Mouse (Mus musculus): ENCODE measurements around the gene Odf3. TPM values are rescaled to one million over a fixed set of nuclear protein-coding genes. Genes with fewer than 3 reads are reported as not detected.

The Odf3 gene
- total and polyA plus RNA-seq, 3 experiments: not detected

- TF ChIP-seq SIN3A (IDR thresholded peaks at IDR 0.05; ENCODE audit: low read length): no peak
- no peak for DNase-seq (ENCODE audit: extremely low read depth)
- H3K27ac ChIP-seq (ENCODE audit: insufficient read depth, low read depth): no peak overlapping the region
- H3K79me2 ChIP-seq (replicated peaks; ENCODE audit: control insufficient read depth, extremely low read depth, insufficient read depth, poor library complexity, severe bottlenecking): peaks cover 25% of the 10 kb centered on the region
- H3K9ac ChIP-seq (ENCODE audit: insufficient read depth, low read depth): no peak overlapping the region
- no peak overlapping the region for H3K4me3 ChIP-seq (replicated peaks in 1 of 3; ENCODE audit: low read depth in 2 of 3, low read length in 2 of 3, poor library complexity in 1 of 3)
- H3K27me3 ChIP-seq (replicated peaks): no peaks in the 10 kb centered on the region
- peaks cover 17 to 24% of the 10 kb centered on the region in 2 experiments for H3K4me1 ChIP-seq (ENCODE audit: control insufficient read depth in 1 of 2, insufficient read depth in 2 of 2)
- H3K4me2 ChIP-seq (ENCODE audit: insufficient read depth, low read depth, poor library complexity, severe bottlenecking): no peak overlapping the region
- H3K9me3 ChIP-seq (replicated peaks; ENCODE audit: low read length): no peaks in the 10 kb centered on the region
- in situ Hi-C loops (cut with MboI; ENCODE audit: low pct_ligation_motif_present, low pct_unique_long_range_greater_than_20kb, low sequenced_read_pairs): no loop called here
- H3K36me3 ChIP-seq (replicated peaks in 1 of 2; ENCODE audit: control insufficient read depth in 1 of 2, insufficient read depth in 1 of 2, low read length in 1 of 2): peaks cover 65 to 75% of the 10 kb centered on the region in 2 experiments
- dilution Hi-C loops (cut with MboI; ENCODE audit: extremely low pct_ligation_motif_present, extremely low pct_unique_long_range_greater_than_20kb, low sequenced_read_pairs): no loop called here
Observed at GRCm38 (mm10) chr7:140860728-140861127, 13.1 kb downstream of the Odf3 start.

DNA sequence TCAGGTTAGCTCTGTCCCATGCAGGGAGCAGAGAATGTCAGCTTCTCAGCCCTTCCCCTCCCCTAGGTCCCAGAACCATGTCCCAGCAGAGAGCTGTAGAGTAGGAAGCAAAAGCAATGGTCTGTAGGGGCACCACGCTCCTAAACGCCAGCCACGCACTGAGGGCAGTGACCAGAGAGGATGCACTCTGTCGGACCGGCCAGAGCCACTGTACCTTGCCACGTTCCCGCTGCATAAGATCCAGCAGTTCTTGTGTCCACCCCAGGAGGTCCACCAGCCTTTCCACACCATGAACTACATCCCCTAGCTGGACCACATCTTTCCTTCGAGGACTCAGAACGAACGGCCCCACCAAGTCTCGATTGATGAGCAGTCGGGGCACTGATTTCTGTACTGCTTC is 17.2 kb downstream of the Odf3 start:
- Histone ChIP-seq H3K27ac (ENCODE audit: insufficient read depth, low read depth) (no peak overlapping the region), H3K9me3 (replicated peaks; ENCODE audit: low read length) (no peaks in the 10 kb centered on the region), H3K9ac (ENCODE audit: insufficient read depth, low read depth) (no peak overlapping the region), H3K79me2 (replicated peaks; ENCODE audit: control insufficient read depth, extremely low read depth, insufficient read depth, poor library complexity, severe bottlenecking) (peaks cover 5% of the 10 kb centered on the region; the same call in 1 of the 2 replicates), H3K36me3 (replicated peaks in 1 of 2; ENCODE audit: control insufficient read depth in 1 of 2, insufficient read depth in 1 of 2, low read length in 1 of 2) (peaks cover 71 to 94% of the 10 kb centered on the region in 2 experiments), H3K4me1 (ENCODE audit: control insufficient read depth in 1 of 2, insufficient read depth in 2 of 2) (peaks cover 4 to 6% of the 10 kb centered on the region in 2 experiments; a peak in 3 of 4 replicates), H3K27me3 (replicated peaks) (no peaks in the 10 kb centered on the region), H3K4me3 (replicated peaks in 1 of 3; ENCODE audit: low read depth in 2 of 3, low read length in 2 of 3, poor library complexity in 1 of 3) (no peak overlapping the region), H3K4me2 (ENCODE audit: insufficient read depth, low read depth, poor library complexity, severe bottlenecking) (no peak overlapping the region)
- DNase-seq (ENCODE audit: extremely low read depth): no peak
- dilution Hi-C loops (cut with MboI; ENCODE audit: extremely low pct_ligation_motif_present, extremely low pct_unique_long_range_greater_than_20kb, low sequenced_read_pairs): no loop called here
- in situ Hi-C loops (cut with MboI; ENCODE audit: low pct_ligation_motif_present, low pct_unique_long_range_greater_than_20kb, low sequenced_read_pairs): no loop called here
- no peak for TF ChIP-seq KAT2A (IDR thresholded peaks at IDR 0.05; ENCODE audit: insufficient replicate concordance, low read length)
- TF ChIP-seq CHD2 (IDR thresholded peaks at IDR 0.05; ENCODE audit: low read length): no peak
- TF ChIP-seq IRF4 (IDR thresholded peaks at IDR 0.05; ENCODE audit: low read depth, low read length): no peak
- TF ChIP-seq TCF12 (IDR thresholded peaks at IDR 0.05; ENCODE audit: low read depth, low read length): no peak
- TF ChIP-seq SMC3 (IDR thresholded peaks at IDR 0.05; ENCODE audit: low read depth, low read length): no peak

GRCm38 (mm10) chr7:140874224-140874623 is 26.6 kb downstream of the Odf3 start:
- dilution Hi-C loops (cut with MboI; ENCODE audit: extremely low pct_ligation_motif_present, extremely low pct_unique_long_range_greater_than_20kb, low sequenced_read_pairs): no loop called here
- Histone ChIP-seq H3K27ac (ENCODE audit: insufficient read depth, low read depth) (no peak overlapping the region), H3K4me1 (ENCODE audit: control insufficient read depth in 1 of 2, insufficient read depth in 2 of 2) (peaks cover 21 to 44% of the 10 kb centered on the region in 2 experiments), H3K9ac (ENCODE audit: insufficient read depth, low read depth) (no peak overlapping the region), H3K79me2 (replicated peaks; ENCODE audit: control insufficient read depth, extremely low read depth, insufficient read depth, poor library complexity, severe bottlenecking) (no peaks in the 10 kb centered on the region; the same call in 1 of the 2 replicates), H3K4me3 (replicated peaks in 1 of 3; ENCODE audit: low read depth in 2 of 3, low read length in 2 of 3, poor library complexity in 1 of 3) (no peak overlapping the region), H3K4me2 (ENCODE audit: insufficient read depth, low read depth, poor library complexity, severe bottlenecking) (no peak overlapping the region), H3K9me3 (replicated peaks; ENCODE audit: low read length) (no peaks in the 10 kb centered on the region), H3K27me3 (replicated peaks) (no peaks in the 10 kb centered on the region), H3K36me3 (replicated peaks in 1 of 2; ENCODE audit: control insufficient read depth in 1 of 2, insufficient read depth in 1 of 2, low read length in 1 of 2) (peaks cover 30 to 76% of the 10 kb centered on the region in 2 experiments)
- in situ Hi-C loops (cut with MboI; ENCODE audit: low pct_ligation_motif_present, low pct_unique_long_range_greater_than_20kb, low sequenced_read_pairs): no loop called here
- TF ChIP-seq ZC3H11A (IDR thresholded peaks at IDR 0.05; ENCODE audit: low read depth, low read length) (no peak), MEF2A (IDR thresholded peaks at IDR 0.05; ENCODE audit: borderline replicate concordance, low read depth, low read length) (no peak), USF2 (conservative IDR thresholded peaks at IDR 0.05; ENCODE audit: low read depth, low read length) (no peak), RCOR1 (conservative IDR thresholded peaks at IDR 0.05; ENCODE audit: low read depth, low read length) (no peak), TCF12 (IDR thresholded peaks at IDR 0.05; ENCODE audit: low read depth, low read length) (no peak), JUND (conservative IDR thresholded peaks at IDR 0.05; ENCODE audit: low read depth, low read length) (no peak)
- no peak for DNase-seq (ENCODE audit: extremely low read depth)
